Mouse (Mus musculus) left cerebral cortex, adult 18-20 months (tissue): Measurements from ENCODE around the gene Llcfc1. TPM values are rescaled to one million over a fixed set of nuclear protein-coding genes. Genes with fewer than 3 reads are reported as not detected.

Experiments used
- DNase-seq, 2 experiments: peaks; one replicate each; pipeline ENCODE4 v3.0.0; 2021 to 2022; ENCODE audit warnings: low spot score in 2 of 2, mixed read lengths in 1 of 2
- total RNA-seq, 2 experiments: library from RNA; stranded (reverse); gene quantifications; 2 replicates each; pipeline ENCODE4 v1.2.3; 2021

The Llcfc1 gene
- total RNA-seq, 2 experiments from 2014 or later, result not detected

- DNase-seq, result no peak
These were observed 18.7 kb downstream of the Llcfc1 start for GRCm38 (mm10) chr6:41702928-41703327.

GRCm38 (mm10) chr6:41704123-41704522 lies 19.9 kb downstream of the Llcfc1 start, which contains the start of gene Kel:
Gene Kel, minus strand, starts transcription at chr6:41704339.
- DNase-seq, result no peak

- no peak for DNase-seq
These were observed 22.0 kb downstream of the Llcfc1 start for GRCm38 (mm10) chr6:41706275-41706674.

GRCm38 (mm10) chr6:41710281-41710680 lies 26.1 kb downstream of the Llcfc1 start:
- DNase-seq, result no peak

GRCm38 (mm10) chr6:41721430-41721829 lies 37.2 kb downstream of the Llcfc1 start:
- no peak for DNase-seq

GRCm38 (mm10) chr6:41727989-41728609 lies 43.9 kb downstream of the Llcfc1 start:
- DNase-seq, result no peak

- DNase-seq, result peak in 1 of 2 experiments; percentile 8
These were observed 50.7 kb downstream of the Llcfc1 start for GRCm38 (mm10) chr6:41734719-41735470.

Other genes with a start within 250 kb of the Llcfc1 start
- gene Gm10334, start 238.3 kb upstream of the Llcfc1 start, total RNA-seq, result under 1 TPM; 0.58 to 0.68 TPM
- not detected for gene Prss1, start 225.5 kb upstream of the Llcfc1 start, total RNA-seq
- gene Prss2, start 162.6 kb upstream of the Llcfc1 start, total RNA-seq, result not detected
- gene Ephb6, start 78.9 kb upstream of the Llcfc1 start, total RNA-seq, result 100 to 1,000 TPM; 115 to 119 TPM
- 1 to 10 TPM; 2.0 to 2.3 TPM for gene Trpv6, start 48.0 kb upstream of the Llcfc1 start, total RNA-seq
- gene Trpv5, start 3.7 kb upstream of the Llcfc1 start, total RNA-seq, result not detected
- gene Kel, start 19.9 kb downstream of the Llcfc1 start, total RNA-seq, result not detected
- gene Olfr459, start 90.7 kb downstream of the Llcfc1 start, total RNA-seq, result not detected
- gene Pip, start 163.1 kb downstream of the Llcfc1 start, total RNA-seq, result not detected
- gene Sval2, start 168.6 kb downstream of the Llcfc1 start, total RNA-seq, result not detected